Mouse (Mus musculus) heart, postnatal 0 days (tissue): ENCODE measurements around the gene Ptcra. TPM values are rescaled to one million over a fixed set of nuclear protein-coding genes. Genes with fewer than 3 reads are reported as not detected.
A peak's percentile ranks its signal among the peaks of the same experiment; 100 is the strongest.

Experiments
- ATAC-seq: fragments of 200-750 bp; cut with Nextera tagmentation; 2 replicates; pipeline ENCODE4 v1.8.0; 2017; ENCODE audit warnings: low read depth, moderate number of reproducible peaks, moderate library complexity; ENCODE audit not compliant: insufficient read depth
- DNase-seq: peaks from one replicate; pipeline ENCODE4 v3.0.0-alpha.2; 2016; ENCODE audit warnings: low spot score
- H3K27ac ChIP-seq: fragments of 300-500 bp; sonication (generic); 2 replicates; pipeline ENCODE4 v1.5.1; 2014; ENCODE audit warnings: low read depth, mild to moderate bottlenecking
- H3K27me3 ChIP-seq: fragments of 300-500 bp; sonication (generic); 2 replicates; pipeline ENCODE4 v1.6.1; 2014; ENCODE audit warnings: low read length, mixed read lengths; ENCODE audit not compliant: control insufficient read depth, insufficient read depth
- H3K36me3 ChIP-seq: fragments of 300-500 bp; sonication (generic); replicated peaks from 2 replicates; pipeline ENCODE4 v1.6.1; 2014; ENCODE audit warnings: low read length, mixed read lengths; ENCODE audit not compliant: control insufficient read depth, insufficient read depth
- H3K4me1 ChIP-seq: fragments of 300-500 bp; sonication (generic); 2 replicates; pipeline ENCODE4 v1.6.1; 2014; ENCODE audit warnings: antibody characterized with exemption; ENCODE audit not compliant: control insufficient read depth, insufficient read depth
- H3K4me2 ChIP-seq: fragments of 300-500 bp; sonication (generic); 2 replicates; pipeline ENCODE4 v1.6.1; 2014; ENCODE audit warnings: low read depth, mild to moderate bottlenecking, low read length, moderate library complexity
- H3K4me3 ChIP-seq: fragments of 300-500 bp; sonication (generic); 2 replicates; pipeline ENCODE4 v1.5.1; 2014; ENCODE audit warnings: low read depth, low read length
- H3K9ac ChIP-seq: fragments of 300-500 bp; sonication (generic); replicated peaks from 2 replicates; pipeline ENCODE4 v1.6.1; 2014; ENCODE audit warnings: low read depth, low read length, mixed read lengths
- H3K9me3 ChIP-seq: fragments of 300-500 bp; sonication (generic); replicated peaks from 2 replicates; pipeline ENCODE4 v1.6.1; 2016; ENCODE audit warnings: low read length; ENCODE audit not compliant: control insufficient read depth
- CTCF ChIP-seq: IDR thresholded peaks from 2 replicates; pipeline ENCODE4 v1.5.1; 2016; ENCODE audit warnings: antibody characterized with exemption, control low read depth, low read depth
- EP300 ChIP-seq: IDR thresholded peaks from 2 replicates; pipeline ENCODE4 v1.6.1; 2016; ENCODE audit warnings: antibody characterized with exemption, low read depth
- WGBS: fragments of 180-500 bp; shearing (Covaris S2); extraction: QIAGEN DNeasy Blood & Tissue Kit; methylation state at CpG from one replicate; pipeline ENCODE4 v1.1.7; 2014; 5-methylcytosine and 5-hydroxymethylcytosine counted together
- polyA plus RNA-seq: library from polyadenylated mRNA; unstranded; fragments of >200 nt; fragmentation: Nextera tagmentation; extraction: Ambion mirVana; gene quantifications from 2 replicates; pipeline ENCODE4 v1.2.1, GENCODE M21; 2015
- total RNA-seq: library from RNA; depleted of rRNA; stranded (reverse); fragments of >200 nt; gene quantifications from 2 replicates; pipeline ENCODE4 v1.2.3, GENCODE M21; 2014; ENCODE audit warnings: low replicate concordance

Ptcra gene
- total and polyA plus RNA-seq, 2 experiments from 2014 or later, result not detected

DNA sequence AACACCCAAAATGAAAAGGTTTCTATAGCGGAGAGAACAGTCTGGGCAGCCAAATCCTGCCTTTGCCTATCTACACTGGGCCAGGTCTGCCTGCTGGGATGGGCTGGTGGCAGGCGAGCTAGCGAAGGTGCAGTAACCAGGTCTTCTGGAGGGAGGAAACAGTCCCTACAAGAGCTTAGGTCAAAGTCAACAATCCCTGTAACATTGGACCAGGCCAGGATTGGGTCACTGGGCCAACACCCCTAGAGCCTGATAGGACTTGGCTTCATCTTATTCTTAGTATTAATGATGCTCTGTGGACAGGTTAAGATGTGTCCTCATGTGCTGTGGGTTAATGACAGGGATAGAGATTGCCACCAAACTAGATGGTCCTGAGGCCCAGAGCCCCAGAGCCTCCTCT is 29.5 kb downstream of the Ptcra start:
- Histone ChIP-seq H3K4me1 (no peaks in the 10 kb centered on the region), H3K4me3 (no peak overlapping the region), H3K36me3 (0 out of 2 replicates have a peak, but pooled peaks cover 6% of the 10 kb centered on the region), H3K9me3 (no peaks in the 10 kb centered on the region), H3K27me3 (peaks cover under 1% of the 10 kb centered on the region; the same call in 1 of the 2 replicates), H3K9ac (no peak overlapping the region), H3K27ac (no peak overlapping the region), H3K4me2 (no peak overlapping the region)
- TF ChIP-seq CTCF (no peak), EP300 (no peak)
- DNase-seq (no peak), ATAC-seq (no peak)
- 90% methylated on average over 3 of the region's 3 CpGs for WGBS

DNA sequence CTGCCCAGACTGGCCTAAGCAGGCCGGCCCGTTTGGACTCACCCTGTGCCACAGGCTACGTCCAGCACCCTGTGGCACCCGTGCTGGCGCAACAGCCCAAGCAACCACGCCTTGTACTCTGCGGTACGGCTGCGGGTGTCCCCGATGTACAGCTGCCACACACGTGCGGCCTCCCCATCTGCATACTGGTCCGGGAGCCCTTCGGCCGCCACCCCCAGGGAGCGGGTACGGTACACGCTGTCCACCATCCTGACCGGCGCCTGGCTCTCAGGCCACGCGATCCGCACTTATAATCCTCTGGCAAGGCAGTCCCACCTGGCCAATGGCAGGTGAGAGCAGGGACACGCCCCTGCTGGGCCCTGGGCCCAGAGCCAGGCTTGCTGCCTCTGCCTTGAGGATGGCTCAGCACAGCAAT is 34.6 kb downstream of the Ptcra start, which contains the start of gene Gnmt:
Gene Gnmt (minus strand): TSS at position 265 of the 415 bp plus-strand sequence.
- TF ChIP-seq EP300 (no peak), CTCF (no peak)
- Histone ChIP-seq H3K4me1 (no peaks in the 10 kb centered on the region), H3K4me2 (peak within 1 kb of the TSS; percentile 28), H3K9ac (no peak within 1 kb of the TSS), H3K36me3 (no peaks in the 10 kb centered on the region), H3K9me3 (no peaks in the 10 kb centered on the region), H3K4me3 (no peak within 1 kb of the TSS), H3K27ac (no peak within 1 kb of the TSS), H3K27me3 (peaks cover 11% of the 10 kb centered on the region; the same call in 1 of the 2 replicates)
- 18% methylated on average over 24 of the region's 24 CpGs for WGBS
- peak; percentile 40 for ATAC-seq
- DNase-seq, result no peak

DNA sequence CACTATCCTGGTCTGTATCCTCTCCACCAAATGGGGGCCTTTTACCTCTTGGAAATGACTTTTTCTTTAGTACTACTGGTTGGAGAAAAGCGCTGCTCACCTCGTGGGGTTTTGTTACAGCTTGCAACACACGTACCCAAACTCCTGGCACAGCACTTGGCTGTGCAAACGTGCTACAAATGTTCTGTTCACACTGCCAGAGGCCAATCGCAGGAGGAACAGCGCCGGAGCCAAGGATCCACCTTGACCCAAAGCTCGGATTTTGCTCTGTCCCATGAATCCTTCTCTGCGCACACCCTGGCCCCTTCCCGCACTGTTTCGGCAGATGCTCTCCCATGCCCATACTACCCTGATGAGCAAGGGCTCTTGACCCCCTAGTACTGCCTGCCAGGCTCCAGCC is 35.0 kb downstream of the Ptcra start:
- H3K4me3 ChIP-seq, result no peak overlapping the region
- ATAC-seq, result no peak
- H3K4me1 ChIP-seq, result no peaks in the 10 kb centered on the region
- no peaks in the 10 kb centered on the region for H3K9me3 ChIP-seq
- peak overlapping the region; percentile 28; the same call in 1 of the 2 replicates for H3K4me2 ChIP-seq
- DNase-seq, result no peak
- H3K27ac ChIP-seq, result no peak overlapping the region
- H3K27me3 ChIP-seq, result peaks cover 11% of the 10 kb centered on the region; the same call in 1 of the 2 replicates
- WGBS, result 55% methylated on average over 11 of the region's 11 CpGs
- TF ChIP-seq EP300 (no peak), CTCF (no peak)
- H3K9ac ChIP-seq, result no peak overlapping the region
- H3K36me3 ChIP-seq, result no peaks in the 10 kb centered on the region

DNA sequence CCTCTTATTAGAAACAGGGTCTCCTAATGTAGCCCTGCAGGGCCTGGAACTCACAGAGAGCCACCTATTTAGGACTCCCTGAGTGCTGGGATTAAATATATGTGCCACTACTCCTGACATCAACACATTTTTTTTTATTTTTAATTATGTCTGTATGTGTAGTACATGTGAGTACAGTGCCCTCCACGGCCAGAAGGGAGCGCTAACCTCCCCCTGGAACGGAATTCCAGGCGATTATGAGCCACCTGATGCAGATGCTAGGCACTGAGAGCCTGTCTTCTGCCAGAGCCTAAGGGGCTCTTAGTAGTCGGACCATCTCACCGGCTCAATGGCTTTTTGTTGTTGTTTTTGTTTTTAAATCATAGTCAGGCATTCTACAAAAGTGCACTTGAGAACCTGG is 35.5 kb downstream of the Ptcra start:
- H3K27ac ChIP-seq, result no peak overlapping the region
- DNase-seq (no peak), ATAC-seq (no peak)
- TF ChIP-seq CTCF (0 out of 2 replicates have a peak, but pooled peaks have one; percentile 13), EP300 (no peak)
- H3K27me3 ChIP-seq, result peaks cover 11% of the 10 kb centered on the region; the same call in 1 of the 2 replicates
- H3K4me2 ChIP-seq, result no peak overlapping the region
- H3K4me3 ChIP-seq, result no peak overlapping the region
- H3K4me1 ChIP-seq, result no peaks in the 10 kb centered on the region
- H3K9me3 ChIP-seq, result no peaks in the 10 kb centered on the region
- no peak overlapping the region for H3K9ac ChIP-seq
- 38% methylated on average over 6 of the region's 6 CpGs for WGBS
- peaks cover 4% of the 10 kb centered on the region; the same call in 1 of the 2 replicates for H3K36me3 ChIP-seq

DNA sequence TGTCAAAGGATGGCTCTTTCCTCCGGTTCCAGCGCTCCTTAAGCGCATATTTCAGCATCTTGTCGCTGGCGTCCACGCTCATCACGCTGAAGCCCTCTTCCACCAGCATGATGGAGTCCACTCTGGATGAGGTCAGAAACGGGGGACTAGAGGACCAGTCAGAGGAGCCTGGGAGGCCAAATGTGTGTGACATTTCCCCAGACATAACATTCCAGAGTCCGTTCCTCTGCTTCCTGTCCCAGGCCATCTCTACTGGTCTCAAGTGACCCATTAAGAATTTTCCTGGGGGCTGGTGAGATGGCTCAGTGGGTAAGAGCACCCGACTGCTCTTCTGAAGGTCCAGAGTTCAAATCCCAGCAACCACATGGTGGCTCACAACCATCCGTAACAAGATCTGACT is 36.2 kb downstream of the Ptcra start:
- no peak for ATAC-seq

More for the DNA sequence above, 36.2 kb downstream of the Ptcra start:
- no peak overlapping the region for H3K9ac ChIP-seq
- H3K27me3 ChIP-seq, result peaks cover 11% of the 10 kb centered on the region; the same call in 1 of the 2 replicates
- WGBS, result 90% methylated on average over 11 of the region's 11 CpGs
- H3K4me3 ChIP-seq, result no peak overlapping the region
- H3K36me3 ChIP-seq, result peaks cover 6% of the 10 kb centered on the region; the same call in 1 of the 2 replicates
- H3K4me1 ChIP-seq, result no peaks in the 10 kb centered on the region
- no peak for DNase-seq
- no peak overlapping the region for H3K4me2 ChIP-seq
- no peak for TF ChIP-seq EP300
- no peak for TF ChIP-seq CTCF
- H3K9me3 ChIP-seq, result no peaks in the 10 kb centered on the region
- H3K27ac ChIP-seq, result no peak overlapping the region
